Mouse (Mus musculus) myocyte (in vitro differentiated cells): ENCODE data around the gene Cpa1. TPM values are rescaled to one million over a fixed set of nuclear protein-coding genes. Genes with fewer than 3 reads are reported as not detected.

Experiments used
- H3K27me3 ChIP-seq: one replicate; pipeline ENCODE4 v1.6.1; 2011; ENCODE audit not compliant: control insufficient read depth, insufficient read depth, insufficient read length
- H3K36me3 ChIP-seq: one replicate; pipeline ENCODE4 v1.6.1; 2011; ENCODE audit not compliant: control insufficient read depth, insufficient read depth
- H3K4me2 ChIP-seq: one replicate; pipeline ENCODE4 v1.6.1; 2011; ENCODE audit warnings: low read depth, control low read depth
- H3K4me3 ChIP-seq: one replicate; pipeline ENCODE4 v1.5.1; 2011; ENCODE audit warnings: mild to moderate bottlenecking, control low read depth, moderate library complexity
- H3K79me2 ChIP-seq: one replicate; pipeline ENCODE4 v1.6.1; 2011; ENCODE audit not compliant: control insufficient read depth, insufficient read depth
- H3ac ChIP-seq: one replicate; pipeline ENCODE4 v1.6.1; 2011; ENCODE audit not compliant: control insufficient read depth, insufficient read length
- CEBPB ChIP-seq: IDR thresholded peaks from 2 replicates; pipeline ENCODE4 v1.6.1; 2011; ENCODE audit warnings: mild to moderate bottlenecking, moderate library complexity; ENCODE audit not compliant: poor library complexity, insufficient read depth, severe bottlenecking
- E2F4 ChIP-seq: IDR thresholded peaks from one replicate; pipeline ENCODE4 v1.6.1; 2011; ENCODE audit warnings: mild to moderate bottlenecking, control low read depth, moderate library complexity; ENCODE audit not compliant: insufficient read depth
- MAX ChIP-seq: IDR thresholded peaks from one replicate; pipeline ENCODE4 v1.6.1; 2011; ENCODE audit warnings: low read depth, mild to moderate bottlenecking, control low read depth
- MYOD1 ChIP-seq, 3 experiments: IDR thresholded peaks; one replicate each; pipeline ENCODE4 v1.6.1; 2011; ENCODE audit warnings: control low read depth in 2 of 3, low read depth in 2 of 3, mild to moderate bottlenecking in 2 of 3, moderate library complexity in 1 of 3; ENCODE audit not compliant: insufficient read length in 2 of 3, control insufficient read depth in 1 of 3
- MYOG ChIP-seq, 3 experiments: IDR thresholded peaks; one replicate each; pipeline ENCODE4 v1.6.1; 2011; ENCODE audit warnings: control low read depth in 2 of 3, low read depth in 2 of 3, mild to moderate bottlenecking in 2 of 3; ENCODE audit not compliant: insufficient read length in 2 of 3, control insufficient read depth in 1 of 3, insufficient read depth in 1 of 3
- POLR2A ChIP-seq: IDR thresholded peaks from one replicate; pipeline ENCODE4 v1.6.1; 2011; ENCODE audit warnings: low read depth, mild to moderate bottlenecking, control low read depth, moderate library complexity; ENCODE audit not compliant: insufficient read length
- POLR2AphosphoS2 ChIP-seq: IDR thresholded peaks from one replicate; pipeline ENCODE4 v1.6.1; 2011; ENCODE audit warnings: low read depth, control low read depth; ENCODE audit not compliant: insufficient read length
- REST ChIP-seq: IDR thresholded peaks from one replicate; pipeline ENCODE4 v1.6.1; 2011; ENCODE audit warnings: mild to moderate bottlenecking, control low read depth, moderate library complexity; ENCODE audit not compliant: insufficient read depth, insufficient read length
- SRF ChIP-seq: IDR thresholded peaks from one replicate; pipeline ENCODE4 v1.6.1; 2011; ENCODE audit warnings: low read depth; ENCODE audit not compliant: control insufficient read depth, insufficient read length
- TCF12 ChIP-seq: IDR thresholded peaks from one replicate; pipeline ENCODE4 v1.6.1; 2011; ENCODE audit warnings: mild to moderate bottlenecking, control low read depth; ENCODE audit not compliant: poor library complexity, insufficient read depth, severe bottlenecking
- TCF3 ChIP-seq: IDR thresholded peaks from one replicate; pipeline ENCODE4 v1.6.1; 2011; ENCODE audit warnings: low read depth, control low read depth; ENCODE audit not compliant: insufficient read length
- USF1 ChIP-seq: IDR thresholded peaks from one replicate; pipeline ENCODE4 v1.6.1; 2011; ENCODE audit warnings: low read depth, mild to moderate bottlenecking, control low read depth, moderate library complexity
- polyA plus RNA-seq: library from polyadenylated mRNA; unstranded; fragments of >200 nt; fragmentation: generic; extraction: Trizol; gene quantifications from one replicate; pipeline ENCODE4 v1.2.1, GENCODE M21; 2012; ENCODE audit warnings: missing spikeins

Gene Cpa1
- polyA plus RNA-seq, 1 experiment, result 0.29 TPM

GRCm38 (mm10) chr6:30643694-30644460, 4.9 kb downstream of the Cpa1 start:
- H3K4me3 ChIP-seq, result no peak overlapping the region

GRCm38 (mm10) chr6:30644462-30644861, 5.4 kb downstream of the Cpa1 start:
- Histone ChIP-seq H3K36me3 (no peaks in the 10 kb centered on the region), H3K79me2 (no peaks in the 10 kb centered on the region), H3K27me3 (no peaks in the 10 kb centered on the region), H3ac (no peak overlapping the region), H3K4me2 (no peak overlapping the region), H3K4me3 (no peak overlapping the region)
- TF ChIP-seq TCF12 (no peak), USF1 (no peak), SRF (no peak), MYOG (IDR thresholded peaks at IDR 0.05; ENCODE audit: control insufficient read depth in 1 of 3, insufficient read depth in 1 of 3, insufficient read length in 2 of 3, low read depth in 2 of 3) (no peak), REST (no peak)

More at GRCm38 (mm10) chr6:30643694-30644460, 4.9 kb downstream of the Cpa1 start:
- Histone ChIP-seq H3K79me2 (no peaks in the 10 kb centered on the region), H3K4me2 (no peak overlapping the region), H3K27me3 (no peaks in the 10 kb centered on the region), H3ac (no peak overlapping the region), H3K36me3 (no peaks in the 10 kb centered on the region)
- TF ChIP-seq TCF12 (no peak), CEBPB (no peak), POLR2AphosphoS2 (no peak), E2F4 (no peak), MAX (no peak)

GRCm38 (mm10) chr6:30645379-30645778, 6.4 kb downstream of the Cpa1 start:
- TF ChIP-seq E2F4, result no peak
- peak in 2 of 3 experiments; percentile 61 to 62 for TF ChIP-seq MYOD1 (IDR thresholded peaks at IDR 0.05; ENCODE audit: control insufficient read depth in 1 of 3, insufficient read length in 2 of 3, low read depth in 2 of 3)
- TF ChIP-seq MYOG (IDR thresholded peaks at IDR 0.05; ENCODE audit: control insufficient read depth in 1 of 3, insufficient read depth in 1 of 3, insufficient read length in 2 of 3, low read depth in 2 of 3), result peak in 1 of 3 experiments; percentile 70
- Histone ChIP-seq H3K27me3 (no peaks in the 10 kb centered on the region), H3K79me2 (no peaks in the 10 kb centered on the region), H3K4me2 (no peak overlapping the region), H3ac (no peak overlapping the region), H3K36me3 (no peaks in the 10 kb centered on the region), H3K4me3 (no peak overlapping the region)

DNA sequence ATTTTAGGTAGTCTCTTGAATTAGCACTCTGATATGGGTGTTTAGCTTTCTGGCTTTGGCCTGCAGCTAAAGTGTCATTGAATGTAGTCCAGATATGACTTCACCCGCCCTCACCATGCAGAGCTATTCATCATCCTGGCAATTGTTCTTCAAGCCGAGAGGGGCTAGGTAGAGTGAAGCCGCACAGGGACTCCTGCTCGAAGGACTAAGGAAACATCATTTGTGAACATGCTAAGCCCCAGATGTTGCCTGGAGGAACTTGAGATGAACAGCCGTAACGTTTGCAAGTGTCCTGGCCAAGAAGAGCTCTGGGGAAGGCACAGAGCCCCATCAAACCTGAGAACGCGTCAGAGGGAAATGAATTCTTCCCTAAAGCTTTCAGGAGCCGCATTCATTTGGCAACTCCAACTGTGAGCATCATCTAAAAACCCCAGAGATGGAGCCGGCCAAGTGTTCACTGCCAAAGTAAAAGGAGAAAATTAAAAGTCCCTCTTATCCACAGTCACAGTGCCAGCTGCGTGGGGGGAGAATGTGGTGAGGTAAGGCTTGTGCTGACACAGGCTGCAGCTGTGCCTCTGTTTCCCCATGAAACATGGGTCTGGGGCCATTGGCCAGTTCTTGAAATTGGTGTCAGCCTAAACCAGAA, 10.8 kb downstream of the Cpa1 start:
- H3K27me3 ChIP-seq, result no peaks in the 10 kb centered on the region
- H3ac ChIP-seq, result no peak overlapping the region
- H3K36me3 ChIP-seq, result no peaks in the 10 kb centered on the region
- no peaks in the 10 kb centered on the region for H3K79me2 ChIP-seq
- no peak for TF ChIP-seq TCF3
- no peak for TF ChIP-seq MYOG (IDR thresholded peaks at IDR 0.05; ENCODE audit: control insufficient read depth in 1 of 3, insufficient read depth in 1 of 3, insufficient read length in 2 of 3, low read depth in 2 of 3)
- no peak for TF ChIP-seq MAX
- H3K4me3 ChIP-seq, result no peak overlapping the region
- no peak overlapping the region for H3K4me2 ChIP-seq

DNA sequence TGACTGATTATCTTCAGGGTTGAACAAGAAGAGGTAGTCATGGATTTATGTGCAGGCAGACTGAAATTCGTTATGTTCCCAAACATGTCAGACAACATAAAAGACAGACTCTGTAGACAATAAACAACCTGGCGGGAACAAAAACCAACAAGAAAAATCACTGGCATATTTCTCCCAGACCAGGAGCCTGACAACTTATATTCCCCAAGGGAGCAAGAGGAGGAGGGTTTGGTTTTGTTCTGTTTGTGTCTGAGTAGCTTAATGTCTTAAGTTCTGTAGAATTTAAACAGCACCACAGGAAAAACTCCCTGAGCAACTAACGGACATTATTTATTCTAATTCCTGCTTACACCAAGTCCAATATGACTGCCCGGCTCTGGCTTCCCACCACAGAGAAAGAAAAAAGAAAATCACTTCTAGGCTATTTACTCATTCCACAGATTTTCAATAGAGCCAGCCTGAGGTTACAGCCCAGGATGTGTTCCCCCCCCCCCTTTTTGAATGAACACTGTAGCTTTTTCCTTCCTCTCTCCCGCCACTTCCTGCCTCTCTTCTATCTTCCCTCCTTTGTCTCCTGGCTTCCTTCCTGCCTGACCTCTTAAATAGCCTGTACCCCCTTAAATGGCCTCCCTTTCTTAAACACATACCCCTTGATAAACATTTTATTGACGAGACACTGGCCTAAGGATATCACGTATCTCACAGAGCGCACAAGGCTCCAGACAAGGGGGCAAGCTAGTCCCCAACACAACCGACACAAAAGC, 13.6 kb downstream of the Cpa1 start:
- no peaks in the 10 kb centered on the region for H3K36me3 ChIP-seq
- no peak overlapping the region for H3ac ChIP-seq
- no peak for TF ChIP-seq MYOD1 (IDR thresholded peaks at IDR 0.05; ENCODE audit: control insufficient read depth in 1 of 3, insufficient read length in 2 of 3, low read depth in 2 of 3)
- TF ChIP-seq POLR2A, result no peak
- no peak for TF ChIP-seq MAX
- TF ChIP-seq POLR2AphosphoS2, result no peak
- TF ChIP-seq CEBPB, result no peak
- no peak for TF ChIP-seq USF1
- no peak for TF ChIP-seq TCF12
- no peak for TF ChIP-seq REST
- no peak overlapping the region for H3K4me2 ChIP-seq
- no peaks in the 10 kb centered on the region for H3K79me2 ChIP-seq
- no peaks in the 10 kb centered on the region for H3K27me3 ChIP-seq
- no peak overlapping the region for H3K4me3 ChIP-seq
